Mouse (Mus musculus) embryonic fibroblast, embryonic 13.5 days (primary cell): ENCODE measurements around the gene Sh3gl1.

ENCODE experiments used
- CTCF ChIP-seq: IDR thresholded peaks from 2 replicates; pipeline ENCODE4 v1.5.1; 2011; ENCODE audit warnings: mild to moderate bottlenecking, control low read depth, low read length, moderate library complexity, borderline replicate concordance; ENCODE audit not compliant: insufficient read depth
- POLR2A ChIP-seq: IDR thresholded peaks from 2 replicates; pipeline ENCODE4 v1.6.1; 2011; ENCODE audit warnings: low read depth, mild to moderate bottlenecking, control low read depth, low read length, moderate library complexity

DNA sequence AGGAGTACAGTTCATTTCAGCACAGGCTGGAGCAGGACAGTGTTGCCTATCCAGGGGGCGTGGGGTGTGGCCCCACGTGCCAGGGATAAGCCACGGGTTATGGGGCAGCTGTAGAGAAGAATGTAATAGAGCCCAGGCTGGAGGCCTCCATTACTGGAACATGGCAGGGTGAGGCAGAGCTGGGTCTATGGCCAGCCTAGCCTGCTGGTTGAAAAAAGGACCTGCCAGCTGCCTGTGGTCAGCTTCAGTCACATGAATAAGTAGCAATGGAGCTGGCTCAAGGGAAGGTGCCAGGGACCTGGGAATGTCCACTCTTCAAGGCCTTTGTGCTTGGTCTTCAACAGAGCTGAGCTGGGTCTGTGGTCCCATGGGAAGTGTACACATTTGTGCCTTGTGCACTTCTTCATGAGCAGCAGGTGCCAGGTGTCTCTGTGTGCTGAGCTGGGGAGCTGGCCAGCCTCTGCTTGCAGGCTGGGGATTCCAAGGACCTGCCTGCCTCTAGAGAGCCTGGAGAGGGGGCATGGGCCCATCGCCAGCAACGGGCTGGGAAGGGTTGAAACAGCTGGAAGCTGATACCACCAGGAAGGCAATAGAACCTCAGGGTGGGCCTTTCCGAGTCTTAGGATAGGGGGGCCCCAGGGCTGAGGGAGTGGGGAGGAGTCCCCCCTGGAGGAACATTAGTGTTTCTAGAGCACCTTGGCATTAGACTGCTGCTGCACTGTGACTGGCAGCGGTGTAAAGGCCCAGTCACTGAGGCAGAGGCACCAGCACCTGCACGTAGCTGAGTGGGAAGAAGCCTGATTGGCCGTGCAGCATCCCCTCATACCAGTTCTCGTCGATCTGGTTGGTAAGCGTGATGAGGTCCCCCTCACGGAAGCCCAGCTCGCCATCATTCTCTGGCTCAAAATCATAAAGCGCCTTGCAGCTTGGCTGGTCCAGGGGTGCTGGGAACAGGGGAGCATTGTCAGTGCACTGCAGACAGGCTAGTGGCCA is 19.3 kb downstream of the Sh3gl1 start:
- TF ChIP-seq POLR2A (0 out of 2 replicates have a peak, but pooled peaks have one; percentile 23), CTCF (no peak)
